Mouse (Mus musculus): ENCODE results near the gene 4930539E08Rik. TPM values are rescaled to one million over a fixed set of nuclear protein-coding genes. Genes with fewer than 3 reads are reported as not detected.

Gene 4930539E08Rik
- polyA plus RNA-seq, 1 experiment from 2014 or later, result 4.8 TPM

DNA sequence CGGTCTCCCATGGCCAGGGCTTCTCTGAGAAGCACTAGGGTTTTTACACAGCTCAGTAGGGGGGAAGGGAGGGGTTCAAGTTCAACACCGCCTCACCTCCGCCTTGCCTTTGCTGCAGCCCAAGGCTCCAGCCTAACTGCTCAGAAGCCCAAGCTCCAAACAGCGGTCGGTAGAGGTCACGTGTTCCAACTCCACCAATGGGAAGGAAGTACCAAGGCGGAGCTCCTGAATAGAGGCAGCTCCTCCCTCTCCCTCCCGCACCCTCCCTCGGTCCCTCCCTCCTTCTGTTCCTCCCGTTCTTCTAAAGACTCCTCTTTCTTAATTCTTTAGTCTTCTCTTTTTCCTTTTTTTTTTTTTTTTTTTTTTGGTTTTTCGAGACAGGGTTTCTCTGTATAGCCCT is 27.0 kb upstream of the 4930539E08Rik start:
- no peak overlapping the region for H3K4me3 ChIP-seq (replicated peaks)
- no peaks in the 10 kb centered on the region for H3K27me3 ChIP-seq (replicated peaks)
- ATAC-seq, result no peak
- no peak overlapping the region for H3K9ac ChIP-seq
- WGBS, result 75% methylated on average over 10 of the region's 11 CpGs
- H3K36me3 ChIP-seq, result no peaks in the 10 kb centered on the region
- H3K9me3 ChIP-seq, result no peaks in the 10 kb centered on the region
- H3K4me2 ChIP-seq (replicated peaks), result no peak overlapping the region
- H3K4me1 ChIP-seq (replicated peaks), result no peaks in the 10 kb centered on the region
- H3K27ac ChIP-seq, result no peak overlapping the region

DNA sequence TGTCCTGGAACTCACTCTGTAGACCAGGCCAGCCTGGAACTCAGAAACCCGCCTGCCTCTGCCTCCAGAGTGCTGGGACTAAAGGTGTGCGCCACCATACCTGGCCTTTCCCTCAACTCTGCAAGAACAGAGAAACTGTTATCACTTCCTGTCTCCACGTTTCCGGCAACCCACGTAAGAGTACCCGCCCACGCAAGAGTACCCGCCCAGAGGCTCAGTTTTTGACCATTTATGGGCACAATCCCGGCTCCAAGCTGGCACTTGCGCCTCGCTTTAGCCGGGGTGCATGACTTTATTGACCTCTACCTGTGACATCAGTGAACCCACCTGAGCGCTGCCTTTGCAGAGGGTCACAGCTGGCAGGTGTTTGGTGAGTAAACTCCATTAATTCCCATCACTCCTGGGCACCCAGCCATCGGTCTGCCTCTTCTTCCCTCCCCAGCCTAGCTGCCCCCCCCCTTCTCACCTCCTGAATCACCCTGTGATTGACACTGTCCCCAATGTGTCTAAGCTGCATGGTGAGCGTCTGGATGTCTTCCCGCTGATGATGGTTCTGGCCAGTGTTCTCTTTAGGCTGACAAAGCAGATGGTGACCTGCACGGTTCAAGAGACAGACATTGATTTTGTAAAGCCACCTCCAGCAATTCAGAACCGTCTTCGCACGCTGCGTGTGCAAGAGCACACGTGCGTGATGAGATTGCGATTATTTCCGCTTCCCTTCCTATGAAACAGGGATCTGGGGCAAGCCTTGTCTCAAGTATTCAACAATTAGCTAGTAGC is 25.8 kb upstream of the 4930539E08Rik start:
- ATAC-seq, result no peak

DNA sequence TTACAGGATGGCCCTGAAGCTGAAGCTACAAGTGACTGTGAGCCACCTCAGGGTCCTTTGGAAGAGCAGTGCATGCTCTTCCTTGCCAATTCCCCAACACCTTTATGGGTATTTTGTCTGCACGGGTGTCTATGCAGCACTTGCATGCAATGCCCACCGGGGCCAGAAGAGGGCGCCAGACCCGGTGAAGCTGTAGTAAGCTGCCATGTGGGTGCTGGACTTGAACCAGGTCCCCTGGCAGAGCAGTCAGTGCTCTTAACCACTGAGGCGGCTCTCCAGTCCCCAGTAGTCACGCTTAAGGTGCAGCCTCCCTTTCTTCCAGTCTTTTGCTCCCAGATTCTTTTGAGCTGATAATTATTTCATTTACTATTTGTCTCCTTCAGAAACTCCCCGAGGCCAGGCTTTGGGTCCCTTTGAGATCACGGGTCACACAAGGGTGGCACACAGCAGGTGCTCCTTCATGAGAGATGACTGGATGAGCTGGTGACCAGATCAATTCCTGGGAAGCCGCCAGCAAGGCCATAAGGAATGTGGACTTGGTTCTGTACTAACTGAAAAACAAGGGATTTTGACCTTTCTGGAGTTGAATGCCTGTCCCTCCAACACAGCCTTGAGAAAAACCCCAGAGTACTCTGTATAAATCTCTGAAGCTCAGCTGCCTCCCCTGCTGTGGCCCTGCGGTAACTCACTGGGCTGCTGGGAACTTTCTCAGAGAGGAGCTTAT is 21.7 kb upstream of the 4930539E08Rik start:
- WGBS, result 81% methylated on average over 10 of the region's 10 CpGs
- Histone ChIP-seq H3K36me3 (no peaks in the 10 kb centered on the region), H3K27ac (no peak overlapping the region), H3K4me3 (replicated peaks) (no peak overlapping the region), H3K4me1 (replicated peaks) (peaks cover 4% of the 10 kb centered on the region), H3K9ac (no peak overlapping the region), H3K9me3 (no peaks in the 10 kb centered on the region), H3K27me3 (replicated peaks) (no peaks in the 10 kb centered on the region), H3K4me2 (replicated peaks) (no peak overlapping the region)
- ATAC-seq, result no peak

More for the DNA sequence above, 25.8 kb upstream of the 4930539E08Rik start:
- 93% methylated on average over 25 of the region's 25 CpGs for WGBS
- Histone ChIP-seq H3K9ac (no peak overlapping the region), H3K27ac (no peak overlapping the region), H3K27me3 (replicated peaks) (no peaks in the 10 kb centered on the region), H3K9me3 (no peaks in the 10 kb centered on the region), H3K4me3 (replicated peaks) (no peak overlapping the region), H3K36me3 (no peaks in the 10 kb centered on the region), H3K4me2 (replicated peaks) (no peak overlapping the region), H3K4me1 (replicated peaks) (no peaks in the 10 kb centered on the region)

DNA sequence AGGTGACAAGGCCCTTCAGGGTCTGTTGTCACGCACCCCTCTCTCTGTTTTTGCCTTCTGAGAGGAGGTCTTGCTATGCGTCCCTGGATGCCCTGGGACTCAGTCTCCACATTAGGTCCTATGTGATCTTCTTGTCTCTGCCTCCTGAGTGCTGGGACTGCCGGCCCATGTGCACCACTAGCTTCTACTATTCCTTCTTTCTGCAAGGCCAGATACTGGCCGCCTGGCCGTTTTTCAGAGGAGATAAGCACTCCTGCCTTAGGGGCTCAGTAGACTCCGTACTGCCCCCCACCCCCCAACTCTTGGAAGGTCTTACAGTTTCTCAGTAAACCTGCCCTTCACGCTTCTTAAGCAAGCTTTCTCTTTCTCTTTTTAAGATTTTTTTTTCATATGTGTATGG is 21.0 kb upstream of the 4930539E08Rik start:
- ATAC-seq, result no peak
- Histone ChIP-seq H3K4me1 (replicated peaks) (peaks cover 4% of the 10 kb centered on the region), H3K27ac (no peak overlapping the region), H3K9ac (no peak overlapping the region), H3K27me3 (replicated peaks) (no peaks in the 10 kb centered on the region), H3K9me3 (no peaks in the 10 kb centered on the region), H3K36me3 (no peaks in the 10 kb centered on the region), H3K4me2 (replicated peaks) (no peak overlapping the region), H3K4me3 (replicated peaks) (no peak overlapping the region)
- WGBS, result 93% methylated on average over 7 of the region's 7 CpGs

DNA sequence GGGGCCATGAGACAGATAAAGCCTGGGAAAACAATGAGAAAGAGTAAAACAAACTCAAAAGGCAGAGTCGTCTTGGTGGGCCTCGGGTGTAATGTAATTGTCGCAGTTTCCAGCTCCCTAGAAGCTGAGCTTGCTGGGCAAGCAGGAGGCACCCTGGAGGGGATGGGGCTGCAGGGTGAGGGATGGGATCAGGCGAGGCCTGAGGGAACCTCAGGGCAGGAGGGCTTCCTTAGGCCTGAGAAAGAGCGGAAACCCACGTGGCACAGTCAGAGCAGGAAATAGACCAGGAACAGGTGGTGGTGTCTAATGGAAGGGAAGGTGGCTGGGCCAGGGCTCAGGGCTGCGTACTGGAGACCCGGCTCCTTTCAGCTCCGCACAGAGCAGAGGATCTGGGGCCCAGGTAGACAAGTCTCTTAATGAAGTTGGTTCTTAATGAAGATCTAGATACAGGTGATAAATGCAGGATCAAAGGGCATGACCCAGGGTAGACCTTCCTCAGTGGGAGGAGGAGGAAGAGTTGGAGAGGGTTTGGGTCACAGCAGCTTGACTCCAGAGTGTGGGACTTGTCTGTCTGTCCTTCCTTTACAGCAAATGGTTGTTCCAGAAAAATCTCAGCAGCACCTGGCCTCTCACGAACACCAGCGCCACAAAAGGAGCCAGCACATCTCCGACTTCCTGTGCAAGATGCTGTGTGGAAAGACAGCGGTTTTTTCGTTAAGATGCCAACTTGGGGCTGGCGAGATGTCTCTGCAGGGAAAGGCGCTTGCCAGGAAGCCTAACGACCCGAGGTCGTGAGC is 19.2 kb upstream of the 4930539E08Rik start:
- H3K4me2 ChIP-seq (replicated peaks), result no peak overlapping the region
- H3K9me3 ChIP-seq, result no peaks in the 10 kb centered on the region
- no peak for ATAC-seq
- no peaks in the 10 kb centered on the region for H3K27me3 ChIP-seq (replicated peaks)
- H3K27ac ChIP-seq, result no peak overlapping the region
- WGBS, result 68% methylated on average over 19 of the region's 19 CpGs
- no peak overlapping the region for H3K4me3 ChIP-seq (replicated peaks)
- H3K36me3 ChIP-seq, result no peaks in the 10 kb centered on the region
- H3K4me1 ChIP-seq (replicated peaks), result peaks cover 13% of the 10 kb centered on the region
- no peak overlapping the region for H3K9ac ChIP-seq

DNA sequence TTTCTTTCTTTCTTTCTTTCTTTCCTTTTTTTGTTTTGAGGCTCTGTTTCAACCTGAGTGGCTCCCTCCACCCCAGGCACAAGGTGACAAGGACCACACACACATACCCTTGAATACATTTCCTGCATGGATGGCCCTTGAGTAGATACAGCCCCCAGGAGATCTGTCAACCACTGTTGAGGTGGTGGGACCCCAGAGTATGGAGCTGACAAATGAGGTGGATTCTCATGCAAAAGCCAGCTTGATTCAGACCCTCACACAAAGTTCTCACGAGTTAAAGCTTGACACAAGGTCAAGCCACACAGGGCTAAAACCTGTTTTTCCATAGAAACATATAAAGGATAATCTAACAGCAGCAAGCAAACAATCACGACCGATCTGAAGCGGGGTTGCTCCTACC is 17.1 kb upstream of the 4930539E08Rik start:
- Histone ChIP-seq H3K4me3 (replicated peaks) (no peak overlapping the region), H3K4me1 (replicated peaks) (peaks cover 13% of the 10 kb centered on the region), H3K27me3 (replicated peaks) (no peaks in the 10 kb centered on the region), H3K4me2 (replicated peaks) (no peak overlapping the region), H3K36me3 (no peaks in the 10 kb centered on the region), H3K27ac (0 out of 2 replicates have a peak overlapping the region, but pooled peaks have one; percentile 69), H3K9ac (no peak overlapping the region), H3K9me3 (no peaks in the 10 kb centered on the region)
- no peak for ATAC-seq
- 79% methylated on average over 4 of the region's 4 CpGs for WGBS

DNA sequence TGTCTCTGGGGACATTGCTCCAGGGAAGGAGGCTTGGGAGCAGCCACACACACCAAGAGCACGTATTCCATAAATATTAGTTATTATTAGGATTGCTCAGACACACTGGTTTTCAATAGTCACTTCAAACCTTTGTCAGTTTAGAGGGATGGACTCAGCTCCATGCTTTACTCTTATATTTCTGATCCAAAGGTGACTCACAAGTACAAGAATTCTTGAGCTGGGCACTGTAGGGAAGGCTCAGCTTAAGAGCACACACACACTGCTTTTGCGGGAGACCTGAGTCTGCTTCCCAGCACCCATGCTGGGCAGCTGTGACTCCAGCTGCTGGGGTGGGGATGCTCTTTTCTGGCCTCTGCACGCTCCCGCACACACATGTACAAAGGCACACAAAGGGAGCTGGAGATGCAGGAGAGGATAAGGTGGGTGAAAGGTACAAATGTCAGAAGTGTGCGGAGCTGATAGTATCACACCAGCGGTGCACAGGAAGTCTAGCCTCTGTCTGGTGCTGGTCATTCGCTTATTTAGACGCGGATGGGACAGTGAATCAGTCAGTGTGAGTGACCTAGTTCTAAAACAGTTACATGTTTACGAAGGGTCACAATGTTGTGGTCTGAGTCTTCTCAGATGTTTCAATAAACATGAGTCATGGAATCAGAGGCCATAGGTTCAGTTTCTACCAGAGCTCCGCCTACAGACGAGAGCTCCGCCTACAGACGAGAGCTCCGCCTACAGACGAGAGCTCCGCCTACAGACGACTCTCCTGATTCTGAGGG is 16.5 kb upstream of the 4930539E08Rik start:
- Histone ChIP-seq H3K4me2 (replicated peaks) (no peak overlapping the region), H3K36me3 (no peaks in the 10 kb centered on the region), H3K4me3 (replicated peaks) (no peak overlapping the region), H3K27ac (peak overlapping the region; percentile 69), H3K27me3 (replicated peaks) (no peaks in the 10 kb centered on the region), H3K9me3 (no peaks in the 10 kb centered on the region), H3K9ac (no peak overlapping the region), H3K4me1 (replicated peaks) (peaks cover 13% of the 10 kb centered on the region)
- ATAC-seq, result no peak
- WGBS, result 86% methylated on average over 18 of the region's 18 CpGs

DNA sequence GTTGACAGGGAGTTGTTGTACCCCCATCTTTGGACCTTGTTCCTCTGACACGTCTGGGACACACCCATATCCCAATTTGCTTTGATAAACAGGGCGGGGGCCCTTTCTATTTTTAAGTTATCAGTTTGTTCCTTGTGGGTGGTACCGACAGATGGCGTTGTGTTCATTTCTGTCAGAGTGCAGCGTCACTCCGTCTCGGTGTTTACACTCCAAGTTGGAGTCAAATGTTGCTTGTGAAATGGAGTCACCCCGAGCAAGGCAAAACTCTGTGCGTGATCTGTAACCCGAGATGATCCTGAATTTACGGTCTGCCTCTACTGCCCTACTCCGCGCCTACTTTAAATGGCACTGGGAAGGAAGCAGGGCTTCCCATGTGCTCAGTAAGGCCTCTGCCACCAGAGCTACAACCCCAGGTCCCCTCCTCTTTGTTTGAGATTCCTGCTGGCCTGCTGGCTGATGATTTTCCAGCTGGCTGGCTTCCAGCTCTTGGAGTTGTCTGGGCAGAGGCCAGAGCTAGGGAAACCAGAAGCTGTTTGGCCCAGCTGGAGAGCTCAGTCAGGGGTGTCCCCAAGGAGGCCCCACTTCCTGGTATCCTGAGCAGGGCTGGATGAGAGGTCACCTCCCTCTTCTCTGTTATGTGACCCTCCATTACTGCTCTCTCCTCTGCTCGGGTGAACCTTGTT is 15.4 kb upstream of the 4930539E08Rik start:
- ATAC-seq, result peak; percentile 93
- Histone ChIP-seq H3K9me3 (no peaks in the 10 kb centered on the region), H3K36me3 (no peaks in the 10 kb centered on the region), H3K27me3 (replicated peaks) (no peaks in the 10 kb centered on the region), H3K9ac (peak overlapping the region; percentile 32), H3K4me1 (replicated peaks) (peaks cover 13% of the 10 kb centered on the region), H3K27ac (peak overlapping the region; percentile 93), H3K4me3 (replicated peaks) (no peak overlapping the region), H3K4me2 (replicated peaks) (peak overlapping the region; percentile 53)
- WGBS, result 12% methylated on average over 14 of the region's 14 CpGs

DNA sequence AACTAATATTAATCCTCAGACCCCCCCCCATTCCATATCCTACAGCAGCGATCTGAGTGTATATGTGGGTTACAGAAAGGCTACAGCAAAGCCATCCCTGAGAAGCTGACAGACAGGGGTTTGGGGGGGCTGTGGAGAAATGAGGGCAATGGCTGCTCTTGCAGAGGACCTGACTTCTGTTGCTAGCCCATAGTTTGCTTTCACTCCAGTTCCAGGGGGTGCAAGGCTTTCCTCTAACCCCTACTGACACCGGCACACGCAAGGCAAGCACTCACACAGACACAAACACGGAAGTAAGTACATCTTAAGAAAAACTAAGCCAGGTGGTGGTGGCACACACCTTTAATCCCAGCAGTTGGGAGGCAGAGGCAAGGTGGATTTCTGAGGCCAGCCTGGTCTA is 14.2 kb upstream of the 4930539E08Rik start:
- H3K36me3 ChIP-seq, result no peaks in the 10 kb centered on the region
- 90% methylated on average over 4 of the region's 4 CpGs for WGBS
- no peaks in the 10 kb centered on the region for H3K9me3 ChIP-seq
- no peaks in the 10 kb centered on the region for H3K27me3 ChIP-seq (replicated peaks)
- no peak overlapping the region for H3K4me3 ChIP-seq (replicated peaks)
- H3K27ac ChIP-seq, result no peak overlapping the region
- H3K4me2 ChIP-seq (replicated peaks), result no peak overlapping the region
- H3K4me1 ChIP-seq (replicated peaks), result peaks cover 13% of the 10 kb centered on the region
- ATAC-seq, result no peak
- no peak overlapping the region for H3K9ac ChIP-seq

DNA sequence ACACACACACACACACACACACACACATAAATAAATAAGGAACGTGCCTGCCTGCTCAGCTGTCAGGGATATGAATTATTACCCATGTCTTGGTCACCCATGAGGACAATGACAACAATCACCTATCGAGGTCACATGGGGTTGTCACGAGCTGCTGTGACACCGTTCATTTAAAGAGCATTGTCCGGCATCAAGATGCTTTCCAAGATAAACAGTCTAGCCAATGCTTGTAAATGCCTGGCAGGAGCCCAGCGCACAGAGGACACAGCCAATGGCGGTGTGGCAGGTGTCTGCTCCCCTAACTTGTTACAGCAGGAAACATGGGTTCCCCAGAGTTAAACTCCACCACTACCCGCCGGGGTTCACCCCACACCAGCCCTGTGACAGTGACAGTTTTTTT is 12.9 kb upstream of the 4930539E08Rik start:
- Histone ChIP-seq H3K27ac (no peak overlapping the region), H3K4me2 (replicated peaks) (no peak overlapping the region), H3K4me1 (replicated peaks) (peaks cover 9% of the 10 kb centered on the region), H3K27me3 (replicated peaks) (no peaks in the 10 kb centered on the region), H3K36me3 (no peaks in the 10 kb centered on the region), H3K9me3 (no peaks in the 10 kb centered on the region), H3K9ac (no peak overlapping the region), H3K4me3 (replicated peaks) (no peak overlapping the region)
- 73% methylated on average over 9 of the region's 9 CpGs for WGBS
- ATAC-seq, result no peak

DNA sequence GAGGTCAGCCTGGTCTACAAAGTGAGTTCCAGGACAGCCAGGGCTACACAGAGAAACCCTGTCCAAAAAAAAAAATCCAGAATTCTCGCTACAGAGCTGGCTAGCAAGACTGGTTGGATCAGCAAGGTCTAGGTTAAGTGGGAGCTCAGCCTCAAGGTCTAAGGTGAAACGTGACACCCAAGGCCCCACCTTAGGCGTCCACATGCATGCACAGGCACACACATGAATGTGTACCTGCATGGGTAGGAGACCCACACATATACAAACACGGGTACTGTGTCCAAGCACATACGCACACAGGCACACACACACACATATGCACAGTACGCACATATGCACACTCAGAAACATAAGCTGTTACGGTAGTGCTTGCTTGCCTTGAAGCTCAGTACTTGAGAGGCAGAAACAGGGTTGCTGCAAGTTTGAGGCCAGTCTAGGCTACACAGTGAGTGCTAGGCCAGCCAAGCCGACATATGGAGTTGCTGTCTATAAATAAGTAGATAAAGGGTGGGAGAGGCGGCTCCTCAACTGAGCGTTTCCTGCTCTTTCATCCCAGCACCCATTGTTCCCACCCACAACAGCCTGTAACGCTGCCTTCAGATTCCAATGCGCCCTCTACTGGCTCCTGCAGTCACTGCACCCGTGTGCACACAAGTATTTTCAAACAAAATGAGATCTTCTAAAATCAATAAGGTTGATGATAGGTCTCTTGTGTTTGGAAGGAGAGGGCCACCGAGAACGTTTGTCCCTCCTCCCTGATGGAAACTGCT is 11.9 kb upstream of the 4930539E08Rik start:
- Histone ChIP-seq H3K27me3 (replicated peaks) (no peaks in the 10 kb centered on the region), H3K27ac (no peak overlapping the region), H3K9me3 (no peaks in the 10 kb centered on the region), H3K9ac (no peak overlapping the region), H3K4me3 (replicated peaks) (no peak overlapping the region), H3K4me2 (replicated peaks) (no peak overlapping the region), H3K4me1 (replicated peaks) (peaks cover 9% of the 10 kb centered on the region), H3K36me3 (no peaks in the 10 kb centered on the region)
- WGBS, result 47% methylated on average over 15 of the region's 15 CpGs
- no peak for ATAC-seq
